Mouse (Mus musculus): Measurements from ENCODE around the gene S100a11.

- TF ChIP-seq CTCF (IDR thresholded peaks at IDR 0.05; ENCODE audit: low read depth): no peak
- no peak for TF ChIP-seq EP300 (optimal IDR thresholded peaks at IDR 0.05)
These were observed 38.2 kb upstream of the S100a11 start for GRCm38 (mm10) chr3:93481982-93482616.
